Mouse (Mus musculus): ENCODE results near the gene Ttbk2. TPM values are rescaled to one million over a fixed set of nuclear protein-coding genes. Genes with fewer than 3 reads are reported as not detected.

Ttbk2 gene
- total and polyA plus RNA-seq, 3 experiments, result 0.76 to 1.4 (median 1.2) TPM

DNA sequence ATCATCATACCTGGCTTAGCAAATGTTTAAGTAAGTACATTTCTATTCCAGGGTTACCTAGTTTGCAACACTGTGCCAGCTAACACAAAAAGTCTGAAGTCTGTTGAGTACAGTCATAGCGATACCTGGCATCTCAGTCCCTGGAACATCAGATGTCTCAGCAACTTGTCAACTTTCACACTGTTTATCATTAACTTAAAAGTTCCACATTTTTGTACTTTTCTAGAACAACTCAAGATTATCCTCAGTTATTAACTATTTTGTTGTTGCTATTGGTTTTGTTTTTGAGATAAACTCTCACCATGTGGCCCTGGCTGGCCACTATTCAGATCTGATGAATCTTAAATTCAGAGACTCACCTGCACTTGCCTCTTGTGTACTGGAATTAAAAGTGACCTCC, 13.0 kb upstream of the Ttbk2 start:
- in situ Hi-C loops (cut with MboI; ENCODE audit: low pct_ligation_motif_present, low pct_unique_long_range_greater_than_20kb, low sequenced_read_pairs), result no loop called here
- no peak for TF ChIP-seq NRF1 (IDR thresholded peaks at IDR 0.05; ENCODE audit: low read depth, low read length)
- no peak for TF ChIP-seq MAFK (IDR thresholded peaks at IDR 0.05; ENCODE audit: insufficient replicate concordance, low read length)
- no peak for TF ChIP-seq ZKSCAN1 (IDR thresholded peaks at IDR 0.05; ENCODE audit: borderline replicate concordance, low read depth, low read length)
- no peak for TF ChIP-seq ZNF384 (IDR thresholded peaks at IDR 0.05; ENCODE audit: low read depth, low read length)
- no peak for TF ChIP-seq MEF2A (IDR thresholded peaks at IDR 0.05; ENCODE audit: borderline replicate concordance, low read depth, low read length)
- TF ChIP-seq JUN (IDR thresholded peaks at IDR 0.05; ENCODE audit: insufficient read depth, low read depth, low read length), result no peak
- TF ChIP-seq SIN3A (IDR thresholded peaks at IDR 0.05; ENCODE audit: low read length), result no peak
- no peak for TF ChIP-seq POLR2A (IDR thresholded peaks at IDR 0.05; ENCODE audit: low read depth, low read length)
- TF ChIP-seq CHD1 (IDR thresholded peaks at IDR 0.05; ENCODE audit: low read depth, low read length), result no peak
- no peak for TF ChIP-seq ETS1 (conservative IDR thresholded peaks at IDR 0.05; ENCODE audit: low read depth, low read length)
- no peak for TF ChIP-seq MYC (IDR thresholded peaks at IDR 0.05; ENCODE audit: low read depth, low read length)
- no peaks in the 10 kb centered on the region for H3K79me2 ChIP-seq (replicated peaks; ENCODE audit: control insufficient read depth, extremely low read depth, insufficient read depth, poor library complexity, severe bottlenecking)
- no peaks in the 10 kb centered on the region for H3K4me1 ChIP-seq (ENCODE audit: control insufficient read depth in 1 of 2, insufficient read depth in 2 of 2)
- H3K27ac ChIP-seq (ENCODE audit: insufficient read depth, low read depth), result no peak overlapping the region
- peaks cover 37 to 72% of the 10 kb centered on the region in 2 experiments for H3K36me3 ChIP-seq (replicated peaks in 1 of 2; ENCODE audit: control insufficient read depth in 1 of 2, insufficient read depth in 1 of 2, low read length in 1 of 2)
- no peaks in the 10 kb centered on the region for H3K9me3 ChIP-seq (replicated peaks; ENCODE audit: low read length)
- dilution Hi-C loops (cut with MboI; ENCODE audit: extremely low pct_ligation_motif_present, extremely low pct_unique_long_range_greater_than_20kb, low sequenced_read_pairs), result no loop called here
- no peak overlapping the region for H3K9ac ChIP-seq (ENCODE audit: insufficient read depth, low read depth)
- H3K4me3 ChIP-seq (replicated peaks in 1 of 3; ENCODE audit: low read depth in 2 of 3, low read length in 2 of 3, poor library complexity in 1 of 3), result no peak overlapping the region
- H3K4me2 ChIP-seq (ENCODE audit: insufficient read depth, low read depth, poor library complexity, severe bottlenecking), result no peak overlapping the region
- DNase-seq (ENCODE audit: extremely low read depth), result no peak
- no peaks in the 10 kb centered on the region for H3K27me3 ChIP-seq (replicated peaks)

DNA sequence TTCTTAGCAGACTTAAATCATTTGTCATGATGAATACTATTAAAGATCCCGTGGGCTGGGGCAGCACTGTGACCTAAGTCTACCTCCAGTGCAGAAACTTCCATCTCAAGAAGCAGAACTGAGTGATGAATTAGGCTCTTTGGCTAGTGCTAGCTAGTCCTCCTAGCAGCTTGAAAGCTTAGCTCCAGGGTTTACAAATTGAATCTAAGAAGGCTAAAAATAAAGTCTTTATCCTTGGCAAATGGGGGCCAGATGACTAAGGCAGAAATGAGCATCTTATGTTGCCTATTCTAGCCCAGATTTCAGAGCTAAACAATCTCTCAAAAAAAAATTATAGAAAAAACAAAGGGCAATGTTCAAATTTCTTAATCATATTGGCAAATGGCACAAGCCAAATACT, 10.3 kb upstream of the Ttbk2 start:
- no peak for DNase-seq (ENCODE audit: extremely low read depth)
- no peak overlapping the region for H3K4me2 ChIP-seq (ENCODE audit: insufficient read depth, low read depth, poor library complexity, severe bottlenecking)
- H3K27me3 ChIP-seq (replicated peaks), result no peaks in the 10 kb centered on the region
- H3K4me3 ChIP-seq (replicated peaks in 1 of 3; ENCODE audit: low read depth in 2 of 3, low read length in 2 of 3, poor library complexity in 1 of 3), result no peak overlapping the region
- no peaks in the 10 kb centered on the region for H3K9me3 ChIP-seq (replicated peaks; ENCODE audit: low read length)
- peaks cover 25 to 50% of the 10 kb centered on the region in 2 experiments for H3K36me3 ChIP-seq (replicated peaks in 1 of 2; ENCODE audit: control insufficient read depth in 1 of 2, insufficient read depth in 1 of 2, low read length in 1 of 2)
- H3K4me1 ChIP-seq (ENCODE audit: control insufficient read depth in 1 of 2, insufficient read depth in 2 of 2), result no peaks in the 10 kb centered on the region
- in situ Hi-C loops (cut with MboI; ENCODE audit: low pct_ligation_motif_present, low pct_unique_long_range_greater_than_20kb, low sequenced_read_pairs), result no loop called here
- H3K9ac ChIP-seq (ENCODE audit: insufficient read depth, low read depth), result no peak overlapping the region
- no peaks in the 10 kb centered on the region for H3K79me2 ChIP-seq (replicated peaks; ENCODE audit: control insufficient read depth, extremely low read depth, insufficient read depth, poor library complexity, severe bottlenecking)
- dilution Hi-C loops (cut with MboI; ENCODE audit: extremely low pct_ligation_motif_present, extremely low pct_unique_long_range_greater_than_20kb, low sequenced_read_pairs), result no loop called here
- TF ChIP-seq TCF12 (IDR thresholded peaks at IDR 0.05; ENCODE audit: low read depth, low read length) (no peak), RCOR1 (conservative IDR thresholded peaks at IDR 0.05; ENCODE audit: low read depth, low read length) (no peak), SMC3 (IDR thresholded peaks at IDR 0.05; ENCODE audit: low read depth, low read length) (no peak), ZNF384 (IDR thresholded peaks at IDR 0.05; ENCODE audit: low read depth, low read length) (no peak), TBP (conservative IDR thresholded peaks at IDR 0.05; ENCODE audit: low read depth, low read length) (no peak), NRF1 (IDR thresholded peaks at IDR 0.05; ENCODE audit: low read depth, low read length) (no peak), ZKSCAN1 (IDR thresholded peaks at IDR 0.05; ENCODE audit: borderline replicate concordance, low read depth, low read length) (no peak), RAD21 (IDR thresholded peaks at IDR 0.05; ENCODE audit: low read depth, low read length) (no peak), HCFC1 (IDR thresholded peaks at IDR 0.05; ENCODE audit: low read depth, low read length) (no peak), GABPA (IDR thresholded peaks at IDR 0.05; ENCODE audit: insufficient replicate concordance, low read depth, low read length) (no peak)
- H3K27ac ChIP-seq (ENCODE audit: insufficient read depth, low read depth), result no peak overlapping the region

Measured in CH12.LX (cell line).